Mouse (Mus musculus) cerebellum, adult 9-11 months (tissue): Measurements from ENCODE around the gene Fam89b.

Source experiments
- DNase-seq: peaks from one replicate; pipeline ENCODE4 v3.0.0; 2022

Gene Fam89b

DNA sequence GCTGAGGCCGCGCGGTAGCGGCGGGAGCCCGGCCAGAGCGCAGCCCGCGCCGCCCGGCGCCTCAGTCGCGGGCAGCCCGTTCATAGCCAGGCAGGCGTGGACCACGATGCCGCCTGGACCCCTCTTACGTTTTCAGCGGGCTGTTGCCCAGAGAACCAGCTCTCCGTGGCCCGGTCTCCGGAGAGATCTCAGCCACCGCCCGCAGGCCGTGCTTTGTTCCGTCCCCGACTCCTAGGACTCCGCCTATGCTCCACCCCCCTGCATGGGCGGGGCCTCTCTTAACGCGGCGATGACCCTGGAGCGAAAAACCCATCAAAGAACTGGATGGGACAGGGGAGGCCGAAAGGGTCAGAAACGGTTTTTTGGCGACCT is at the start of gene Fam89b:
TSS of gene Fam89b (minus strand) at position 210 of the 372 bp plus-strand sequence.
- DNase-seq = peak; percentile 83

DNA sequence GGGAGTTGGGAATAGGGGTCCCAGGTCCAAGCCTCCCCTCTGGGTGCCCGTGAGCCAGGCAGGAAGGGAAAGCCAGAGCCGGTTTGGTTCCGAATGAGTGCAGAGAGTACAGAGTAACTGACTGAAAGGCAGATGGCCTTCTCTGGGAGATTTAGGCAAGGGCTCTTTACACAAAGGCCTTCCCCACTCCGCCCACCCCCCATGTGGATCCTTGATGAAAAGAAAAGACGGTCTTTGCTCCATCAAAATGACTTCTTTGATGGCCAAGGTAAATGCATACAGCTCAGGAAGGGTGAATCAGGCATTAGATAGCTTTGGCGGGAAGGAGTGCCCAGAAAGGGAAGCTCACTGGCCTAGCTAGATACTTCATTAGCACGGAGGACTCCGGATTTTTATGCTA is 48.9 kb upstream of the Fam89b start:
- no peak for DNase-seq

DNA sequence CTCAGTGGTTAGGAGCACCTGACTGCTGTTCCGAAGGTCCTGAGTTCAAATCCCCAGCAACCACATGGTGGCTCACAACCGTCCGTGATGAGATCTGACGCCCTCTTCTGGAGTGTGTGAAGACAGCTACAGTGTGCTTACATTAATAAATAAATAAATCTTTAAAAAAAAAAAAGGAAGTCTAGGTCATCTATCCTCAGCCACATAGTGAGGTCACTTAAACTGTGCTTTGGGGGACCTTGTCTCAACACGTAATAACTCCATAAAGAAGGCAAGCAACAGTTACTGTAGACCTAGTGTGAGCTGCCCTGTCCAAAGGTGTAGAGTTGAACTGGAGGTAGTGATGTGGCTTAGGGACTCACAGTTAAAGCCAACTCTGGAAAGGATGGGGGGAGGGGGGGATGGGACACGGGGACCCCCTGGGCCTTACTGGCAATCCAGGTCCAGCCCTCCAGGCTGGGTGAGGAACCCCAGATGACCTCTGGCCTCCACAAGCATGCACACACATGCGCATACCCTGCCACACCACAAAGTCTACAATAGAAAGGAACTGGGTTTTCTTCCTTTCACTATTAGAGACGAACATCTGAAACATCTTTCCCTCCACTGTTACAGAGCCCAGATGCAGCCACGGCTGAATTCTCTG is 48.1 kb upstream of the Fam89b start:
- DNase-seq = no peak

DNA sequence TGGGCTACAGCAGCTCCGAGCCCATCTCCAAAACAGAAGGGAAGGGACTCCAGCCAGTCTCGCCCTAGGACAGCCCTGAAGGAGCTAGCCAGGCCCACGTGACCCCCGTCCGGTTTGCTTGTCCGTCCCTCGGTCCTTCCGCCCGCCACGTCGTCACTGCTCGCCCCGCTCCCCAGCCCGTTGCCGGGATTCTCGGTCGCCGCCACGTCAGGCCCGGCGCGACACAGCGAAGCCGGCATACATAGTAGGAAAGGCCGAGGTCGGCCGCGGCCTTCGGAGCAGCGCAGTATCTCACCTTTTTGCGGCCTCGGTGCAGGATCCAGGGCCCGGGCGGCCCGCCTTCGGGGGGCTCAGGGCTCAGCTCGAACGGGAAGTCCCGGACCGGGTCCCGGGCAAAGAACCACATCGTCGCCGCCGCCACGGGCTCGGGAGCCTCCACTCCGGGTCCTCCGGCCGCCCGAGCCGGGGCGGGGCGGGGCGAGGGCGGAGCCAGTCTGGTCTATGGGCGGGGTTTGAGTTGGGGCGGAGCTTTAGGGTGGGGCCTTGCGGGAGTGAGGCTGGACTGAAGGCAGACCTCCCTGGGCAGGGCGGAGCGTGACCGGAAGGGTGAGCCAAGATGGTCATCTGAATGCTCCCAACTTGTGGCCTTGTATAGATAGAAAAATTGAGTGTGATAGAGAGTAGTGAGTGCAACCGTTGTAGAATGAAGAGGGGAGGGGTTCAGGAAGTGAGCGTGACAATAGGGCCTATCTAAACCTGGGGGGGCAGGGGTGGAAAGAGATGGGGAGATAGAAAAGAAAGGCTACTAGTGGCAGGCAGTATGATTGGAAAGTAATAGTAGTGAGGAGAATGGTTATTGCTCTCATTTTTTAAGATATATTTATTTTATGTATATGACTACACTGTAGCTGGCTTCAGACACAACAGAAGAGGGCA is 41.7 kb upstream of the Fam89b start, which contains the start of gene Scyl1:
TSS of gene Scyl1 (minus strand) at position 495 of the 936 bp plus-strand sequence.
- peak; percentile 96 for DNase-seq

DNA sequence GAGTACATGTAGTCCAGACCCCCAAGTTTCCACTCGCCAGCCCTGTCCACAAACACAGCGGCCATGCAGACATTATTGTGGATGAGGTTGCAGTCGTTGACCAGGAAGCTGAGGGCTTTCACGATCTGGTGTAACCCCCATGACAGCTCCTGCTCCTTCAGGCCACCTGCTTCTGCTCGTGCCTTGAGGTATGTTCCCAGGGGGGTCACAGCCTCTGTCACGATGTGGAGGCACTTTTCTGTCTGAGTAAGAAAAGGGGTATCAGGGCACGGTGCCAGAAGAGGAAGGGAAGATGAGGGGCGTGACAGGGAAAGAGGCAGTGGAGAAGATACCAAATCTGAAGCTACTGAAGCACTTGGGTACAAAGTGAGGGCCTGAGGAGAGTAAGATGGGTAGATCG is 40.9 kb upstream of the Fam89b start:
- peak; percentile 66 for DNase-seq

DNA sequence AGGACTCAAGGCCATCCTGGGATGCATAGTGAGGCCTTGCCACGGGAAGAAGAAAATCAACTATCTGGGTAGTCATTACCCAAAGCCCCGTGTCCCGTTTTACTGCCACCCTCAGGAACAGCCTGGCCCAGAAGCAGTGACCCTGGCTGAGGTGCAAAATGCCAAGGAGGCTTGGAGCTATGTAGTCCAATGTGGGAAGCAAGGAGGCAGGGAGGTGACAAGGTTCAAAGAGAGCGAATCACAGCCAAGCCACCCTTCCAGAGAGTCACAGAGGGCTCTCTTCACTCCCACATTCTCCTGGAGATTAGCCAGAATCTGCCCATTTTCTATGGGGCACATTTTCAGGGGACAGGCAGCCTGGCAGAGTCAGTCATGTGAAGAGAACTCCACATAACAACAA is 37.8 kb upstream of the Fam89b start:
- no peak for DNase-seq

DNA sequence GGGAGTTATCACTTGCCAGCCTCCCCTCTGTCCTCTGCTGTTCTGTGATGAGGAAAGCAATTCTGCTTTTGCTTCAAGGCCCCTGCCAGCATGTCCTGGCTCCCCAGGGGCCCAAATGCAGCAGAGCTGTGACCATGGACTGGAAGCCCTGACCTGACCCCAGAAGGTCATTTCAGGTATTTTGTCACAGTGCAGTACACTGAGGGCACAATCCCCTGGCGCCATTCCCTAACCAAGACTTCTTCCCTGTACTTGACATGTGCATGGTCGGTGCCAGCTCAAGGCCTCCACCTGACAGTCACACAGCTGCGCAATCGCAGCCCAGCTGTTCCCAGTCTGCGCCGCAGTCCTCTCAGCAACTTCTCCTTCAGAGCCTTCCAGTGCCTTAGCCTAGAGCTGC is 33.7 kb upstream of the Fam89b start:
- DNase-seq = no peak

DNA sequence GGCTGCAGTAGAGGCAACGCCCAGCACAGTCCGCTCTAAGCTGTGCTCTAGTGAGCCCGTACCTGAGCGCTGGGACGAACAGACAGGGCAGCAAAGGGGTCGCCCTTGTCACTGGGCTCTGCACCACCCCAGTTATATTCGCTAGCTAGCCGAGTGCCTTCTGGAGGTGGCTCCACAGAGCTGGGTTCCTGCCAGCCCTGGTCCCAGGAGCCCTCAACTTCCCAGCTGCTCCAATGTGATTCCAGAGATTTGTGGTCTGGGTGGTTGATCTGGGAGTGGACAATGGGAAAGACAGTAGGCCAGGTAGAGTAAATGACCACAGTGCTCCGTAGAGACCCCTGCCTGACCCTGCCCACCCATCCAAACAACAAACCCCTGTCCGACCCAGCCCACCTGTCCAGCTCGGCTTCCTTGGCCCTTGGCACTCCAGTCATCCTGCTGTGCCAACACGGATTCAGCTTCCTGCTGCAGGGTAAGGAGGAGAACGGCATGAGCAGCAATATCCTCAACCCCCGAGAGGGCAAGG is 29.5 kb upstream of the Fam89b start:
- DNase-seq = peak; percentile 43

DNA sequence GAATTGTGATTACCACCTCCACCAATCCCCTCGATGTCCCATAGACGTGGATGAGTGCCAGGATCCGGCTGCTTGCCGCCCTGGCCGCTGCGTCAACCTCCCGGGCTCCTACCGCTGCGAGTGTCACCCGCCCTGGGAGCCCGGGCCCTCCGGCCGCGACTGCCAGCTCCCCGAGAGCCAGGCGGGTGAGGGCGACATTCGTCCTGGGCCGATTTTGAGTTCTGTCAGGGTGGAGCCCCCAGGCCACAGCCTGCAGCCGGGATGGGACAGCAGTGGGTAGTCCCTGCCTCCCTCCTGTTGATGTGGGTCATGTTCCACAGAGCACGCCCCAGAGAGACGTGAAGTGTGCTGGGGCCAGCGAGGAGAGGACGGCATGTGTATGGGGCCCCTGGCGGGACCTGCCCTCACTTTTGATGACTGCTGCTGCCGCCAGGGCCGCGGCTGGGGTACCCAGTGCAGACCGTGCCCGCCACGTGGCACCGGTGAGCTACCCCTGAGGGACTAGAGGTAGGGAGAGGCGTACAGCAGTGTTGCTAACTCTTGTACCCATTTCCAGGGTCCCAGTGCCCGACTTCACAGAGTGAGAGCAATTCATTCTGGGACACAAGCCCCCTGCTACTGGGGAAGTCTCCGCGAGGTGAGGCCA is 27.7 kb upstream of the Fam89b start:
- no peak for DNase-seq

DNA sequence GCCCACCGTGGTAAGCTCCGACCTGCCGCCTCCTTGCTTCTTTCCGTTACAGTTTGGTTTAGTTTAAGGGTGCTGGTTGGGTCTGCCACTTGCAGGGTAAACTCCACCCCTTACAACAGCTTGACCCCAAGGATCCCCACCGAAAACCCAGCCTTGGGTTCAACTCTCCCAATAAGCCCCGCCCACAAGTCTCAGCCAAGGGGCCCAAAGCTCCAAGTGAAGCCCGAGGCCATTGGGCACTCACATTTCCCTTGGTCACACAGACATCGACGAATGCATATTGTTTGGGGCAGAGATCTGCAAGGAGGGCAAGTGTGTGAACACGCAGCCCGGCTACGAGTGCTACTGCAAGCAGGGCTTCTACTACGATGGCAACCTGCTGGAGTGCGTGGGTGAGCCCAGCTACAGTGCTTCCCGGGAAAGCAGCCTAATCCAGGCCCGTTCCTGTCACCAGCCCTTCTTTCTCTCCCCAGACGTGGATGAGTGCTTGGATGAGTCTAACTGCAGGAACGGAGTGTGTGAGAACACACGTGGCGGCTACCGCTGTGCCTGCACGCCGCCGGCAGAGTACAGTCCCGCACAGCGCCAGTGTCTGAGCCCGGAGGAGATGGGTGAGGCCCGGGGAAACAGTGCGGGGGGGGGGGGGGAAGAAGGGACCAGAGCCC is 27.0 kb upstream of the Fam89b start:
- peak; percentile 46 for DNase-seq

DNA sequence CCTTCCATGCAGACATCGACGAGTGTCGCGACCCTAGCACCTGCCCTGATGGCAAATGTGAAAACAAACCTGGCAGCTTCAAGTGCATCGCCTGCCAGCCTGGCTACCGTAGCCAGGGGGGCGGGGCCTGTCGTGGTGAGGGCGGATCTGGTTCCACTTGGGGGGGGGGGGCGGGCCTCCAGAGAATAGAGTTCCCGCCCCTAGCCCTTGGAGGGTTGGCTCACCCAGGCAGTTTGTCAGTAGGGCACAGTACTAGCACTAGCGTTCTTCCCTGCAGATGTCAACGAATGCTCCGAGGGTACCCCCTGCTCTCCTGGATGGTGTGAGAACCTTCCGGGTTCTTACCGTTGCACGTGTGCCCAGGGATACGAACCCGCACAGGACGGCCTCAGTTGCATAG is 22.3 kb upstream of the Fam89b start:
- peak; percentile 28 for DNase-seq

DNA sequence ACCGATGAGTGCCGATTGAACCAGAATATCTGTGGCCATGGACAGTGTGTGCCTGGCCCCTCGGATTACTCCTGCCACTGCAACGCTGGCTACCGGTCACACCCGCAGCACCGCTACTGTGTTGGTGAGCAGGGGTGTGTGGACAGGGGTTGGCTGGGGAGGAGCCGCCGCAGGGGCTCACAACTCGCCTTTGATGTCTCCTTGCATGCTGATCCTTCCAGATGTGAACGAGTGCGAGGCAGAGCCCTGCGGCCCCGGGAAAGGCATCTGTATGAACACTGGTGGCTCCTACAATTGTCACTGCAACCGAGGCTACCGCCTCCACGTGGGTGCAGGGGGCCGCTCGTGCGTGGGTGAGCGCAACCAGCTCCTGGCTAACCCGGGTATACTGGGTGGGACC is 21.5 kb upstream of the Fam89b start:
- DNase-seq = peak; percentile 24

DNA sequence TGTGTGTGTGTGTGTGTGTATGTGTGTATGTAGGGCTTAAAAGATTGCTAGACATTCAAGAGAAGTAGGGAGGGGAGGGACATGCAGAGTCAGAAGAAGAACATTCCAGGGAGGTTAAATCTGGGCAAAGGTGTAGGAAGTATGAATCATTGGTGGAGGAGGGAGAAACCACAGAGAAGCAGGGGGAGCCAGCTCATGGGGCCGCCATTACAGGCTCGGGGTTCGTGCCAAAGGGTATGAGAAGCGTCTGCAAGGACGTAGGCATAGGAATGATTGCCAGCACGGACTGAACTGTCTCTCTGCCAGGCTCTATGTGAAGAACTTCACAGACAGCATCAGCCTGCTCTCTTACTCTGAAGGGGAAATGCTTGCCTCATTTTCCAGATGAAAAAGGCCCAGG is 20.0 kb upstream of the Fam89b start:
- DNase-seq = no peak

DNA sequence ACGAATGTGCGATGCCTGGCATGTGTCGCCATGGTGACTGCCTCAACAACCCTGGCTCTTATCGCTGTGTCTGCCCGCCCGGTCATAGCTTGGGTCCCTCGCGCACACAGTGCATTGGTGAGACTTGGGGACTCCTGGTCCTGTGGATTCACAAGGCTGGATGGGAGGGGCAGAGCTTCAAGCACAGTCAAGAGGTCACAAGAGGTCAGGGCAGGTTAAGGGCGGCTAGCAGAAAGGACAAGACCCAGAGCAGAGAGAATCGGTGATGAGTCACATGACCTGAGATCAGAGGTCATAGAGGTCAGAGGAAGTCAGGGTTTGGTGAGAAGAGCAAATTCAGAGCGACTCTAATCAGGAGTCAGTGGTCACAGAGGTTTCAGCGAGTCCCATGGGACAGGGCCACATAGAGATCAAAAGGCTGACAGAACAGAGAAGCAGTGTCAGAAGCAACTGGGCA is 17.5 kb upstream of the Fam89b start:
- no peak for DNase-seq

DNA sequence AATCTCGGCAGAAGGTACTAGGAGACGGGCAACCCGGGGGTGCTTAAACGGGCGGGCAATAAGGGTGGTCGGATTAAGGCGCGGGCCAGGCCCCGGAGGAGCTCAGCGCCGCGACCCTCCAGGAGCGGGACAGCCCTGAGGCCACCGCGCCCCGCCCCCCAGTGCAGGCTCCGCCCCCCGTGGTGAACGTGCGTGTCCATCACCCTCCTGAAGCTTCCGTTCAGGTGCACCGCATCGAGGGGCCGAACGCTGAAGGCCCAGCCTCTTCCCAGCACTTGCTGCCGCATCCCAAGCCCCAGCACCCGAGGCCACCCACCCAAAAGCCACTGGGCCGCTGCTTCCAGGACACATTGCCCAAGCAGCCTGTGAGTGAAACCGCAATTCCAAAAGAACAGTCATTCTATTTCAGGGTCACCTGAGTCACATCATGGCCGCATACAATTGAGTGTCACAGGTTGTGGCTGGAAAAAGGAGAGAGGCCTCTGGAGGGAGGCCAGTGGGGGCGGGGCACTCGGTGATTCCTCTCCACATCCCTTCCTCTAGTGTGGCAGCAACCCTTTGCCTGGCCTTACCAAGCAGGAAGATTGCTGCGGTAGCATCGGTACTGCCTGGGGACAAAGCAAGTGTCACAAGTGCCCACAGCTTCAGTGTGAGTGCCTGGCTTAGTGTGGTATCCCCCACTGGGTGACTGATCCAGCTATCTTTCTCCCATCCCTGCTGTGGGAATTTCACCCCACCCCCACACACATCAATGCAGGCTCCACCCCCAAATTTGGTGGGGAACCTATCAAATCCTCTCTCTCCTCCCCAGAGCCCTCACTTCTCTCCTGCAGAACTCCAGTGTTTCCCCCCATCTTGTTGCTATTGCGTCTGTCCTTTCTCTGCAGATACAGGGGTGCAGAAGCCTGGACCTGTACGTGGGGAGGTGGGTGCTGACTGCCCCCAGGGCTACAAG is 16.6 kb upstream of the Fam89b start:
- DNase-seq = no peak

DNA sequence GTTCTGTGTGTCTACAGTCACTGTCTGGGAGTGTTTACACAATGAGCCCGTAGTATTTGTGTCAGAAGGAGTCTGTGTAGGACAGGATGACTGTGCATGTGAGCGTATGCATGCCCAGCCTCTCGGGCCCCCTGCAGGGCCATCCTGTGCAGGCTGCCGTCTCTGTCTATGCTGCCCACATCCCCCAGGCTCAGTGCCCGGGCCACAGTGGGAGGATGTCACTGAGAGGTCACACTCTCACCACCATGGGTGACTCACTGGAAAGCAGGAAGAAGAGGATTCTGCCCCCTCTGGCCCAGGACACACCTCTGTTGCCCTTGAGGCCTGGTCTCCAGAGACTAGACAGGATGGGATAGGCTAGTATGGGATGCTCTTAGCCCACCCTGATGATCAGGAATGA is 14.1 kb upstream of the Fam89b start:
- DNase-seq = peak; percentile 75

DNA sequence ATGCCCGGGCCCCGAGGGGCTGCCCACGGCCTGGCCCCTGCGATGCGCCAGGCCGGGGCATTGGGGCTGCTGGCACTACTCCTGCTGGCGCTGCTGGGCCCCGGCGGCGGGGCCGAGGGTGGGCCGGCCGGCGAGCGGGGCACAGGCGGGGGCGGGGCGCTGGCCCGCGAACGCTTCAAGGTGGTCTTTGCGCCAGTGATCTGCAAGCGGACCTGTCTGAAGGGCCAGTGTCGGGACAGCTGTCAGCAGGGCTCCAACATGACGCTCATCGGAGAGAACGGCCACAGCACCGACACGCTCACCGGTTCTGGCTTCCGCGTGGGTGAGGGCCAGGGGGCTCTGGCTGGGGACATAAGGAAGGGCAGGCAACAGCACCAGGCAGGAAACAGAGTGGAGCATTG is 12.8 kb upstream of the Fam89b start:
- DNase-seq = no peak

DNA sequence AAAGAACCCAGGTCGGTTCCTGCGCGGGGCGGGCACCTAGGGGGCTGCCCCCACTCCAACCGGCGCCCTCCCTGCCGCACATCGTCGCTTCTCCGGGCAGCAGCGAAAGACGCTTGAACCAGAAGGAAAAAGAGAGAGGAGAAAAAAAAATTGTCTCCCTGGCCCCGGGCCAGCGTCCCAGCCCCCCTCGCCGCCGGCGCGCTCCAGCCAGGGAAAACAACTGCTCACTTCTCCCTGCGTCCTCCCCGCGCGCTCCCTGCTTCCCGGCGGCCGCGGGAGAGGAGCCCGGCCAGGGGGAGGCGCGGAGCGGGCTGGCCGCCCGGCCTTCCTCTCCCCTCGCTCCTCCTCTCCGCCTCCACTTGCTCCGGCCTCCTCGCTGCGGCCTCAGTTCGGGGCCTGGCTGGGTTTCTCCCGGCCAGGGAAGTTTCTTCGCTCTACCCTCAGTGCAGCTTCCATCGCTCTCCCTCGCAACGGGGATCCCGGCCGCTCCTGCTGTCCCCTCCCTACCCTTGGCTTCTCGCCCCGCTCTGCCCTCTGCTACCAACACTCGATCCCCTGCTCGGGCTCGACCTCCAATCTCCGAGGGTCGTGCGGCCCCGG is 12.3 kb upstream of the Fam89b start:
- DNase-seq = peak; percentile 87

DNA sequence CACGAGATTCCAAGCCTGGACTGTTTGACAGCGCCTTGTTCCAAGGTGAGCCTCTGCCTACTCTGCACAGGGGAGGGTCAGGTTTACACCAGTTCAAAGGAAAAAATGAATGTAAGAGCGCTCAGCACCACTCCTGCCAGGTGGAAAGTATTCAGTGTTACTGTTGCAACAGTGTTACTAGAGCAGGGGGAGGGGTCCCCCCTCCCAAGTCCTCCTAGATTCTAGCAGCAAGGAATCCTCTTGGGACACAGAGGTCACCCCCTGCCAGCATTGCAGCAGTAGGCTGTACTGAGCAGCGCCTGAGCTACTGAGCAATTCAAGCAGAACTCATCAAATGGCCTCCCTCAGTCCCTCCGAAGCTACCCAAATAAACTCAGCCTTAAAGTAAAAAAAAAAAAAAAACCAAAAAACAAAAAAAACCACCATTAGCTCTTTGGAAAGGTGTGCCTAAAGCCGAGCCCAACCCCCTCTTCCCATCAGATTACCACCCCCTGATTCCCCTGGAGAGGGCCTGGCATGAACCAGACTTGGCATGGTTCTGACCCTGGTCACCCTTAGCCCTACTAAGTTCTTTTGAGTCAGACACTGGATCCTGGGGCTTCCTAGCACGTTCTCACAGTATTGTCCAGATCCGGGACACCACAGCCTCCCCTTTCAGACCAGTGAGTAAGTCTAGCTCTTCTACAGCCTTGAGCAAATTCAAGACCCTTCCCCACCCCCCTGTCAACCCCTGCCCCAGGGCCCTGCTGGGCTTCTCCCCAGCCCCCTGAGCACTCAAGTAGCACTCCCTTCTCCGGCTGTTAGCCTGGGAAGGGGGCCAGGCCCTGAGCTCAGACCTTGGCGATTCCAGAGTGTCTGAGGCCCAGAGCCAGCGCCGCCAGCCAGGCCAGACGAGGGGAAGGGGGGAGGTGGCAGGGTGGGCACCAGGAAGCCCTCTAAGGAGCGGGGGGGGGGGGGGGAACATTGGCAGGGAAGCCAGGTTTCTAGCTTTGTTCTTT is 11.2 kb upstream of the Fam89b start, which contains the start of gene Ltbp3:
TSS of gene Ltbp3 (plus strand) at position 585 of the 998 bp plus-strand sequence.
- peak; percentile 85 for DNase-seq

DNA sequence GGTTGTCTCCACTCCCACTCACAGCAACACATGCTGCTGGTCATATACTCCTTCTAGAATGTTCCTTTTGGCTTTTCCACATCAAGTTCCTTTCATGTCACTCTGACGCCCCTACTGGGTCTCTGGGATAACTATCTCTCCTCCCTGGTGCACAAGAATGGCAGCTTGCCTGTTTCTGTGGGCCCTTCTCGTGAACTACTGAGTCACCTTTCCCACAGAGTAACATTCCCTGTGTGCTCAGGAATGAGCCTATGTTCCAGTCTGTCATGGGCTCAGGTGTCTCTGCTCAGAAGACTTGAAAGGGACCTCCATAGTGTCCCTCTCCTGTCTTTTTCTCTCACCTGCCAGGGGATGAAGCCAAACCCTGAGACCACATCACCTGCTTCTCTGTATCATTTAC is 10.0 kb upstream of the Fam89b start:
- no peak for DNase-seq
